9 mouse cellular contexts compared by ENCODE assay signal in the genomic region with DNA sequence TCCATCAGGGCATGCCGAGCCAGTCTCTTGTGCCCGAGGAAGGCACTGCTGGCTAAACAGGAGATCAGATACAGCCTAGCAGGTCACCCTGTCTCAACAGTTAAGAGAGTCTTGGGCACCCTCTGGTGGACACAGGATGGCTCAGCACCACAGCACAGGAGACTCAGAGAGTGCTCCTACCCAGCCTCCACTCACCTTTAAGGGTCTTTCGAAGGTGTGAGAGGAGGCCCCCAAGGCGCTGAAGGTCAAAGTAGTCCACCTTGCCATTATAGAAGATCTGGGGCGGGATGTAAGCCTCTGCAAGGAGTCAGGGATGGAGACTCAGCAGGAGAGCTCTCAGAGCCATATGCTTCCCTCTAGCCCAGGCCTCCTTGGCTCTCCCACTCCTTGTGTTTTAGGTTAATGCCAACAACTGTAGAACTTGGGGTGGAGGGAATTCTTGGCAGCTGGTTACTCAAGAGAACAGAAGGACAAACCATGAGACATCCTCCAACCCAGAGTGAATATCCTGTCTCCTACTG. TPM values are rescaled to one million over a fixed set of nuclear protein-coding genes. Genes with fewer than 3 reads are reported as not detected.
DNase-seq lines count a peak whose midpoint lies in the region; ATAC-seq and TF ChIP-seq lines count a peak whose summit lies in the region.
"Had no signal": no experiment of that assay in that cellular context is flagged by ENCODE, and none has a peak within 500 bp of the region (broad histone marks: within the 10 kb centered on the region; RNA-seq: fewer than 3 reads in every experiment).

No protein-coding gene starts in this region.

- peaks cover 61% of the 10 kb centered on the region for H3K36me3 ChIP-seq in midbrain, postnatal 0 days (ENCODE audit: insufficient read depth, low read length)

- no peaks in the 10 kb centered on the region for H3K4me1 ChIP-seq in cortical plate, adult 2 months (ENCODE audit: control insufficient read depth, insufficient read depth, low read length)
- no peaks in the 10 kb centered on the region for H3K4me1 ChIP-seq in midbrain, postnatal 0 days (ENCODE audit: insufficient read depth, low read length)

- 36% methylated on average over 5 of the region's 5 CpGs for WGBS in midbrain, postnatal 0 days

- peak; percentile 69 for TF ChIP-seq CTCF in cortical plate, adult 2 months (IDR thresholded peaks at IDR 0.05; ENCODE audit: extremely low read depth, insufficient read depth, low read length)
- TF ChIP-seq CTCF in midbrain, postnatal 0 days (IDR thresholded peaks at IDR 0.05): peak; percentile 80

- DNase-seq in right cerebral cortex, adult 18-20 months: peak; percentile 70
- DNase-seq in right cerebral cortex, postnatal 36 days (ENCODE audit: low spot score in 2 of 2): no peak
- peak; percentile 76 for DNase-seq in ZHBTc4 (ENCODE audit: low read depth, low spot score)
- peak; percentile 60 to 61 for DNase-seq in left cerebral cortex, postnatal 36 days (ENCODE audit: low spot score in 2 of 2)
- peak; percentile 68 for DNase-seq in midbrain, postnatal 0 days (ENCODE audit: low spot score)
- no peak for DNase-seq in yolk sac, embryonic 10.5 days (ENCODE audit: low spot score)

- ATAC-seq in hematopoietic stem cell, adult 5-6 weeks (replicated peaks in 1 of 2; ENCODE audit: insufficient read depth in 1 of 2, low FRiP score in 2 of 2, low TSS enrichment in 1 of 2, low read depth in 1 of 2, poor library complexity in 2 of 2, severe bottlenecking in 2 of 2): peak; percentile 71 to 80
- peak; percentile 70; the same call in 1 of the 2 replicates for ATAC-seq in midbrain, postnatal 0 days (ENCODE audit: low FRiP score)

- H3K9ac ChIP-seq in midbrain, postnatal 0 days (replicated peaks; ENCODE audit: low read length, poor library complexity, severe bottlenecking): no peak overlapping the region

- intact Hi-C loops in left cerebral cortex, postnatal 36 days (cut with DNase I): loop anchor here (5.0 kb wide), 2 partner anchors 103 to 163 kb away; no protein-coding TSS in a partner anchor

- no peak for TF ChIP-seq POLR2A in cortical plate, adult 2 months (IDR thresholded peaks at IDR 0.05; ENCODE audit: extremely low read depth, insufficient read depth, low read length)

- no peak overlapping the region for H3K4me3 ChIP-seq in cortical plate, adult 2 months (ENCODE audit: insufficient read depth, low read length)
- no peak overlapping the region for H3K4me3 ChIP-seq in midbrain, postnatal 0 days (ENCODE audit: low read depth, low read length)
- H3K4me3 ChIP-seq: myocyte had no signal

- H3K27ac ChIP-seq in cortical plate, adult 2 months (ENCODE audit: insufficient read depth, low read length): no peak overlapping the region
- no peak overlapping the region for H3K27ac ChIP-seq in midbrain, postnatal 0 days (ENCODE audit: low read depth, low read length)

- no peak overlapping the region for H3K4me2 ChIP-seq in midbrain, postnatal 0 days (ENCODE audit: low read depth, low read length, poor library complexity, severe bottlenecking)

- H3K9me3 ChIP-seq in midbrain, postnatal 0 days (ENCODE audit: low read length): no peaks in the 10 kb centered on the region

- H3K27me3 ChIP-seq in midbrain, postnatal 0 days (ENCODE audit: insufficient read depth, low read length): no peaks in the 10 kb centered on the region

RNA-seq across cellular contexts. Expression of a gene that starts 12.6 kb away (rescaled TPM):
- polyA plus RNA-seq in cortical plate, adult 2 months (2012; rRNA removed): 1.6 and 1.7 TPM in 2 replicates
- 1.9 and 3.4 TPM in 2 replicates for total RNA-seq in hematopoietic stem cell, adult 5-6 weeks (2017)
- total RNA-seq in left cerebral cortex, postnatal 36 days (2021): 1 to 10 TPM; 1.7 to 1.8 TPM
- total RNA-seq in midbrain, postnatal 0 days (2014; rRNA removed): 2.5 and 3.7 TPM in 2 replicates
- polyA plus RNA-seq in midbrain, postnatal 0 days (2015; fragmentation: Nextera tagmentation; extraction: Ambion mirVana): 1.4 and 1.6 TPM in 2 replicates

RNA-seq across cellular contexts. Expression of a gene that starts 14.7 kb away (rescaled TPM):
- 0.10 TPM in 1 of 2 replicates, not detected in the other for polyA plus RNA-seq in cortical plate, adult 2 months (2012; rRNA removed)
- total RNA-seq in hematopoietic stem cell, adult 5-6 weeks (2017): not detected in 2 replicates
- total RNA-seq in left cerebral cortex, postnatal 36 days (2021): not detected
- total RNA-seq in midbrain, postnatal 0 days (2014; rRNA removed): 0.14 TPM in 1 of 2 replicates, not detected in the other
- not detected in 2 replicates for polyA plus RNA-seq in midbrain, postnatal 0 days (2015; fragmentation: Nextera tagmentation; extraction: Ambion mirVana)

RNA-seq across cellular contexts. Expression of a gene that starts 16.5 kb away (rescaled TPM):
- 14.4 and 14.5 TPM in 2 replicates for polyA plus RNA-seq in cortical plate, adult 2 months (2012; rRNA removed)
- 10.8 and 16.2 TPM in 2 replicates for total RNA-seq in hematopoietic stem cell, adult 5-6 weeks (2017)
- 10 to 100 TPM; 14.4 to 17.0 TPM for total RNA-seq in left cerebral cortex, postnatal 36 days (2021)
- 13.4 and 18.7 TPM in 2 replicates for total RNA-seq in midbrain, postnatal 0 days (2014; rRNA removed)
- polyA plus RNA-seq in midbrain, postnatal 0 days (2015; fragmentation: Nextera tagmentation; extraction: Ambion mirVana): 14.9 and 17.8 TPM in 2 replicates

RNA-seq across cellular contexts. Expression of a gene that starts 17.6 kb away (rescaled TPM):
- 76.2 and 82.3 TPM in 2 replicates for polyA plus RNA-seq in cortical plate, adult 2 months (2012; rRNA removed)
- 35.1 and 40.5 TPM in 2 replicates for total RNA-seq in hematopoietic stem cell, adult 5-6 weeks (2017)
- total RNA-seq in left cerebral cortex, postnatal 36 days (2021): 100 to 1,000 TPM in 1 of 2 experiments, 10 to 100 TPM in 1; 77.6 to 107 TPM
- total RNA-seq in midbrain, postnatal 0 days (2014; rRNA removed): 46.3 and 60.6 TPM in 2 replicates
- polyA plus RNA-seq in midbrain, postnatal 0 days (2015; fragmentation: Nextera tagmentation; extraction: Ambion mirVana): 44.1 and 49.1 TPM in 2 replicates

RNA-seq across cellular contexts. Expression of a gene that starts 28.9 kb away (rescaled TPM):
- polyA plus RNA-seq in cortical plate, adult 2 months (2012; rRNA removed): 26.1 TPM in 2 replicates
- total RNA-seq in hematopoietic stem cell, adult 5-6 weeks (2017): 90.6 and 109 TPM in 2 replicates
- 10 to 100 TPM; 23.9 to 39.4 TPM for total RNA-seq in left cerebral cortex, postnatal 36 days (2021)
- total RNA-seq in midbrain, postnatal 0 days (2014; rRNA removed): 32.3 and 45.1 TPM in 2 replicates
- polyA plus RNA-seq in midbrain, postnatal 0 days (2015; fragmentation: Nextera tagmentation; extraction: Ambion mirVana): 38.3 and 42.7 TPM in 2 replicates

Comparison
In these comparisons a context has a peak if more than half of its experiments do, and no peak if none do; other contexts are left out.
1. DNase-seq: peak in right cerebral cortex, adult 18-20 months (single experiment), ZHBTc4 (single experiment), left cerebral cortex, postnatal 36 days (2 of 2) and midbrain, postnatal 0 days (single experiment); none in right cerebral cortex, postnatal 36 days (0 of 2) and yolk sac, embryonic 10.5 days (single experiment).